Mouse (Mus musculus): ENCODE results near the gene Ssh2.

GRCm38 (mm10) chr11:77418021-77418420, 201.9 kb downstream of the Ssh2 start:
- TF ChIP-seq GATA1 (IDR thresholded peaks at IDR 0.05; ENCODE audit: low read length) (no peak), TAL1 (IDR thresholded peaks at IDR 0.05; ENCODE audit: low read length) (no peak)
